Mouse (Mus musculus): ENCODE measurements at regions not wholly inside any gene's neighbourhood (a gene's known extent, or its start where the extent isn't known, plus 50 kb on each side); places are given as distances from the start of the nearest gene placed in this dataset.
"Not testable (repeated sequence)": the region's sequence is repeated elsewhere in the genome, so short reads cannot be mapped to it uniquely, and the experiment has no call there.

- 0 out of 2 replicates have a peak, but pooled peaks have one; percentile 4 for TF ChIP-seq CTCF (IDR thresholded peaks at IDR 0.05; ENCODE audit: extremely low read depth, insufficient read depth, low read length)
- TF ChIP-seq POLR2A (IDR thresholded peaks at IDR 0.05; ENCODE audit: extremely low read depth, insufficient read depth, low read length): not testable (repeated sequence)
Observed at GRCm38 (mm10) chr14:53505389-53505788, 748.5 kb downstream of the Dad1 start.
